Mouse (Mus musculus) gastrocnemius, adult 2 months (tissue): Measurements from ENCODE around the gene Braf. TPM values are rescaled to one million over a fixed set of nuclear protein-coding genes. Genes with fewer than 3 reads are reported as not detected.
"Not testable (repeated sequence)": the region's sequence is repeated elsewhere in the genome, so short reads cannot be mapped to it uniquely, and the experiment has no call there.

Experiments
- DNase-seq: peaks from one replicate; pipeline ENCODE4 v3.0.0; 2022
- H3K27ac ChIP-seq: fragments of 200-600 bp; 2 replicates; pipeline ENCODE4 v1.8.1; 2022; ENCODE audit warnings: mild to moderate bottlenecking
- H3K4me3 ChIP-seq: fragments of 200-600 bp; 2 replicates; pipeline ENCODE4 v1.8.1; 2022; ENCODE audit warnings: mild to moderate bottlenecking, moderate library complexity
- CTCF ChIP-seq: fragments of 200-600 bp; IDR thresholded peaks from 2 replicates; pipeline ENCODE4 v1.8.1; 2022; ENCODE audit warnings: antibody characterized with exemption, mild to moderate bottlenecking, moderate library complexity
- intact Hi-C: fragments of 180-260 bp; cut with DNase I; formaldehyde crosslinking; loops from one replicate; pipeline ENCODE4 v1.15.1; 2025
- long read RNA-seq, 2 experiments: library from polyadenylated mRNA; stranded (forward); transcript quantifications; one replicate each; pipeline ENCODE4 v2.0.0; 2021
- total RNA-seq, 2 experiments: library from RNA; stranded (reverse); gene quantifications; 2 replicates each; pipeline ENCODE4 v1.2.3; 2021

Gene Braf
- 1 to 10 TPM; 6.5 to 8.1 TPM for total RNA-seq
- long read RNA-seq, experiment 1, partial matches to known transcripts: 1 of 1 reads
- long read RNA-seq, experiment 1, other reads (novel, unspliced or antisense): 0 of 1 reads
- long read RNA-seq, experiment 2, partial matches to known transcripts: 1 of 1 reads
- long read RNA-seq, experiment 2, other reads (novel, unspliced or antisense): 0 of 1 reads

- intact Hi-C loops: loop anchor here (5.0 kb wide), 2 partner anchors 57 to 133 kb away; partner anchors contain the start of gene Ndufb2
- no peak for TF ChIP-seq CTCF
- peak; percentile 89 for DNase-seq
- peak within 1 kb of the TSS; percentile 87 for H3K27ac ChIP-seq
- peak within 1 kb of the TSS; percentile 89 for H3K4me3 ChIP-seq
Observed at GRCm38 (mm10) chr6:39724866-39725711, at the start of gene Braf. TSS of gene Braf (minus strand) at chr6:39725463.

- H3K27ac ChIP-seq: no peak overlapping the region
- no peak for DNase-seq
- intact Hi-C loops: no loop called here
- no peak overlapping the region for H3K4me3 ChIP-seq
- no peak for TF ChIP-seq CTCF
Observed at GRCm38 (mm10) chr6:39775029-39775428, 49.8 kb upstream of the Braf start.

GRCm38 (mm10) chr6:39757229-39757628 lies 32.0 kb upstream of the Braf start:
- Histone ChIP-seq H3K27ac (no peak overlapping the region), H3K4me3 (no peak overlapping the region)
- intact Hi-C loops: no loop called here
- DNase-seq: no peak
- no peak for TF ChIP-seq CTCF

GRCm38 (mm10) chr6:39749881-39750280 lies 24.6 kb upstream of the Braf start:
- H3K4me3 ChIP-seq: no peak overlapping the region
- DNase-seq: peak; percentile 16
- H3K27ac ChIP-seq: no peak overlapping the region
- TF ChIP-seq CTCF: no peak
- intact Hi-C loops: no loop called here

GRCm38 (mm10) chr6:39747094-39747493 lies 21.8 kb upstream of the Braf start:
- intact Hi-C loops: no loop called here
- TF ChIP-seq CTCF: no peak

GRCm38 (mm10) chr6:39745456-39745855 lies 20.2 kb upstream of the Braf start:
- no peak for DNase-seq
- H3K4me3 ChIP-seq: no peak overlapping the region
- intact Hi-C loops: no loop called here
- no peak for TF ChIP-seq CTCF
- no peak overlapping the region for H3K27ac ChIP-seq

More at GRCm38 (mm10) chr6:39747094-39747493, 21.8 kb upstream of the Braf start:
- H3K27ac ChIP-seq: no peak overlapping the region
- H3K4me3 ChIP-seq: no peak overlapping the region
- no peak for DNase-seq

- intact Hi-C loops, DNase-seq, H3K4me3 ChIP-seq, H3K27ac ChIP-seq: not testable (repeated sequence)
Observed at GRCm38 (mm10) chr6:39739698-39740097, 14.4 kb upstream of the Braf start.

GRCm38 (mm10) chr6:39728095-39728494 lies 2.8 kb upstream of the Braf start:
- no peak for TF ChIP-seq CTCF
- intact Hi-C loops: loop anchor here (5.0 kb wide), 1 partner anchor 136 kb away; the partner anchor contains the start of gene Ndufb2
- H3K4me3 ChIP-seq: no peak overlapping the region
- H3K27ac ChIP-seq: no peak overlapping the region
- no peak for DNase-seq

- no peak overlapping the region for H3K27ac ChIP-seq
- no peak for DNase-seq
- TF ChIP-seq CTCF: no peak
- intact Hi-C loops: loop anchor here (5.0 kb wide), 1 partner anchor 134 kb away; the partner anchor contains the start of gene Ndufb2
- no peak overlapping the region for H3K4me3 ChIP-seq
Observed at GRCm38 (mm10) chr6:39726149-39726548, 886 bp upstream of the Braf start.

- DNase-seq: no peak
- intact Hi-C loops: loop anchor here (5.0 kb wide), 1 partner anchor 58 kb away; no protein-coding TSS in a partner anchor
- H3K4me3 ChIP-seq: peak overlapping the region; percentile 89
- TF ChIP-seq CTCF: no peak
- H3K27ac ChIP-seq: peak overlapping the region; percentile 87
Observed at GRCm38 (mm10) chr6:39724542-39724865, 759 bp downstream of the Braf start.

GRCm38 (mm10) chr6:39724071-39724470 lies 1.2 kb downstream of the Braf start:
- no peak for DNase-seq
- intact Hi-C loops: loop anchor here (5.0 kb wide), 1 partner anchor 58 kb away; no protein-coding TSS in a partner anchor
- Histone ChIP-seq H3K27ac (peak overlapping the region; percentile 87), H3K4me3 (peak overlapping the region; percentile 89)
- no peak for TF ChIP-seq CTCF

- no peak for TF ChIP-seq CTCF
- H3K4me3 ChIP-seq: no peak overlapping the region
- intact Hi-C loops: no loop called here
- no peak for DNase-seq
- H3K27ac ChIP-seq: no peak overlapping the region
Observed at GRCm38 (mm10) chr6:39718567-39718966, 6.7 kb downstream of the Braf start.

GRCm38 (mm10) chr6:39717049-39717448 lies 8.2 kb downstream of the Braf start:
- Histone ChIP-seq H3K27ac (no peak overlapping the region), H3K4me3 (no peak overlapping the region)
- no peak for DNase-seq
- intact Hi-C loops: no loop called here
- TF ChIP-seq CTCF: no peak
